Mouse (Mus musculus) heart, adult 18-20 months (tissue): ENCODE data around the gene Usp13. TPM values are rescaled to one million over a fixed set of nuclear protein-coding genes. Genes with fewer than 3 reads are reported as not detected.

Source experiments
- DNase-seq, 2 experiments: peaks; one replicate each; pipeline ENCODE4 v3.0.0; 2021 to 2022; ENCODE audit warnings: mixed read lengths in 1 of 2
- long read RNA-seq, 2 experiments: library from polyadenylated mRNA; stranded (forward); transcript quantifications; one replicate each; pipeline ENCODE4 v2.0.0; 2021
- total RNA-seq, 2 experiments: library from RNA; stranded (reverse); gene quantifications; 2 replicates each; pipeline ENCODE4 v1.2.3; 2021

Gene Usp13
- total RNA-seq, result 100 to 1,000 TPM; 201 to 209 TPM
- long read RNA-seq, experiment 1, full-length matches to known transcripts, result 148 of 217 reads
- long read RNA-seq, experiment 1, partial matches to known transcripts, result 45 of 217 reads
- long read RNA-seq, experiment 1, other reads (novel, unspliced or antisense), result 24 of 217 reads
- long read RNA-seq, experiment 2, full-length matches to known transcripts, result 69 of 97 reads
- long read RNA-seq, experiment 2, partial matches to known transcripts, result 11 of 97 reads
- long read RNA-seq, experiment 2, other reads (novel, unspliced or antisense), result 17 of 97 reads

DNA sequence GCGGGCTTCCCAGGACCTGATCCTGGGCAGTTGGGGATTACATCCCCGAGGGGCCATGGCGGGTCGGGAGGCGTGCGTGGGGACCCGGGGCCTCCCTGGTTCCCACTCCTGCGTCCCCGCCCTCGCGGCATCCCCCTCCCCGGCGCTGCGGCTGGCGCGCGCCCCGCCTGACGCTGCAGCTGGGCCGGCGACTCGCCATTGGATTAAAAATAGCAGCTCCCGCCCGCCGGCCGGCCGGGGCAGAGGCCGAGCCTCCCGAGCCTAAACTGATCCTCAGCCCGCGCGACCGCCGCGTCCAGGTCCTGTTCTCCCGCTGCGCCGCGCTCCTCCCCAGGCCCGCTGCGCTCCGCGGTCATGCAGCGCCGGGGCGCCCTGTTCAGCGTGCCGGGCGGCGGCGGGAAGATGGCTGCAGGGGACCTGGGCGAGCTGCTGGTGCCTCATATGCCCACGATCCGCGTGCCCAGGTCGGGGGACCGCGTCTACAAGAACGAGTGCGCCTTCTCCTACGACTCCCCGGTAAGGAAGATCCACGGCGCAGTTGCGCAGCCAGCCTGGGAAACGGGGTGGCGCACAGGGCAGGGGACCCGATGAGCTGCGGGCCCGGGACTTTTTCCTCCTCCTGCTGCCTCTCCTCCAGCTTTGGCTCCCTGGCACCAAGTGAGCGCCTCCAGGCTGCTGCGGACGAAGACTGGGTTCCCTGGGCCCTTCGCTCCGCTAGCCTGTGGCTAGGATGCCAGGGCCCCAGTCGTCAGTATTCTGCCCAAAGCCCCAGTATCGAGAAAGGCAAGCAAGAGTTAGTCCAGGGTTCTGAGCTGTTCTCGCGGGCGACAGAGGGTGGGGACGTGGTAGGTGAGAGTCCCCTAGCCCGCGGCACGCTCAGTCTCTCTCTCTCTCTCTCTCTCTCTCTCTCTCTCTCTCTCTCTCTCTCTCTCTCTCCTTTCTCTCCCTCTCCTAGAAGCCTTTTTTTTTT is at the start of gene Usp13:
Usp13 (plus strand) TSS at position 190 of the 970 bp plus-strand sequence.
- DNase-seq, result peak; percentile 80 to 81

DNA sequence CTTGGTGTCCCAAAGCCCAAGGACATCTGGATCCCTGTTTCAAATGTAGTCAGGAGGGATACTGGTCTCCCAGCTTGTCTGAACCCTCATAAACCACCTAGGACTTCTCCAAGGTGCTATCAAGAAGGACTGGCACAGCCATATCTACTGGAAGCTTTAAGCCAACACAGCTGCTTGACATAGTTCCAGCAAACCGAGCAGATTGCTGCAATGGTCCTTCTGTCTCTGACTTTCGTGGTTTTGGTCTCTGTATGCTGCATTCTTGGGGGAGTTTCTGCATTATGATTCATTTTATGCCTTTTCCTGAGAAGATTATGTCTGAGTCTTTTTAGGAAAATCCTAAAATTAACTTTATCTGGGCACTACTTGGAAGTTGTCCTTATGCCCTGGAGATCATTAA is 46.6 kb upstream of the Usp13 start:
- DNase-seq, result no peak

GRCm38 (mm10) chr3:32817001-32817356 is 367 bp upstream of the Usp13 start:
- no peak for DNase-seq

GRCm38 (mm10) chr3:32818327-32818900 is 1.1 kb downstream of the Usp13 start:
- peak; percentile 69 to 70 for DNase-seq

DNA sequence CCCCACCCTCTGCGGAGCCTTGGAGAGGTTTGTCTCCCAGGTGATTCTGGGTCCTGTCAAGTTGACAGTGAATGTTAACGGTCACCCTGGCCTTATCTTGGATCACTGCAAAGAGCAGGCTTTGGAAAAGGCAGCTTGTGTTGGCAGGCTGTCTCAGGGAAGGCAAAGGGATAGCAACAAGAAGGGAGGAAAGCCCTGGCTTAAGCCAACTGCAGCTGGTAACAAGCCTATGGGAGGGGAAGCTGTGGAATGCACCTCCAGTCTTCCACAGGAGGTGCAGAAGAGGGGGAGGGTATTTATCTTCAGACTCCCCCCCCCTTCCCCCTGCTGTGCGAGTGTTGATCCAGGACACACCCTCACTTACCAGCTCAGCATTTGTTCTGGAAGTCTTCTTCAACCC is 5.3 kb downstream of the Usp13 start:
- DNase-seq, result peak; percentile 58 to 77

DNA sequence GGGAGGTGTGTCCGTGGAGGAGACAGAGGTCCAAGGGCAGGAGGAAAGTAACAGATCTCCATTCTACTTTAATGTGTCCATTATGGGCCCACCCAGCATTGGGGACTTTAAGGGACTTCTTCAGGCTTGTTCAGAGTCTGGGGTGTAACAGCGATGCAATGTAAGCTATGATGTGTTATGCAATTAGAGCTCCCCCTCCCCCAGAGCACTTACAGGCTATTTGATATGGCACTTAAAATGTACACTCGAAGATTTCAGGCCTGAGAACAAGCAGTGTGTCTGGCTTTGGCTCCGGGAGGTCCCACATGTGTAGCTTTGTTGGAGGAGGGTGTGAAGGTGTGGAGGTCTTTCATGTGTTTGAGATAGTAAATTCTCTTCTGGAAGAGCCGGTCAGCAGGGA is 7.6 kb downstream of the Usp13 start:
- no peak for DNase-seq

DNA sequence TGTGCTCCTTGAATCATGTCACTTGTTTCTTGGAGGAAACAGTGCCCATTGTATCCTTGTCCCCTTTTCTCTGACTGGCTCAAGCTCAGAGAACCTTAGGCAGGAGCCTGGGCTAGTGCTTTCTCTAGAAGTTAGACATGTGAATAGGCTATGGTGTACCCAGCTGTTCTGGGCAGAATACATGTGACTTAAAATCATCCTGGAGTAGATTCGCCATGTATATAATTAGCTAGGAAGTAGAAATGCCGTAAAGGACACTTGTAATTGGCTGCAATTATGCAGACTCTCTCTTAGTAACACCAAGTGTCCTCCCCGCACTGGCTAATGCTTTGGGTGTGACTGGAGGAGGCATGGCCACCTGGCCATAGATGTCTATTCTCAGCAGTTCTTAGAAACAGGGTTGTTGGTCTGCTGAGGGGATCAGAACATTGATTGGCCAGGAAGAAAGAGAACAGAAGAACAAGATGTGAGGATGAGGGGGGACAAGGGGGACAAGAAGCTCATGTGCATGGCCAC is 8.7 kb downstream of the Usp13 start:
- DNase-seq, result no peak

DNA sequence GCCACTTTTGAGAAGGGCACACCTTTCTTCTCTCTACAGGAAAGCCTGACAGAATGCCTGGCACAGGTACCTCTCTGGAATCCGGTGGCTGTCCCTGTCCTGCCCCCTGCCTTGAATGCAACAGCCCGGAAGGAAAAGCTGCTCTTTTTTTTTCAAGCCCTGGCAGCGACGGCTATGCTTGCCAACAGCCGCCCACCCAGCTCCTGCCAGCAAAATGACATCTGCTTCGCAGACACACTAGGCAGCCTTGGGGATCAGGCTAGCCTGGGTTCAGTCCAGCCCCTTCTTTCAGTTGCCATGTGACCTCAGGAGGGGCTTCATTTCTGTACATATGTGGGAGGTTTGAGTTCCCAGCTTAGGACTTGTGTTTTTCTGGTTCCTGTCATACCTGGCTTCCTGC is 9.4 kb downstream of the Usp13 start:
- DNase-seq, result no peak

- DNase-seq, result no peak
These were observed 16.5 kb downstream of the Usp13 start for GRCm38 (mm10) chr3:32833871-32834270.

DNA sequence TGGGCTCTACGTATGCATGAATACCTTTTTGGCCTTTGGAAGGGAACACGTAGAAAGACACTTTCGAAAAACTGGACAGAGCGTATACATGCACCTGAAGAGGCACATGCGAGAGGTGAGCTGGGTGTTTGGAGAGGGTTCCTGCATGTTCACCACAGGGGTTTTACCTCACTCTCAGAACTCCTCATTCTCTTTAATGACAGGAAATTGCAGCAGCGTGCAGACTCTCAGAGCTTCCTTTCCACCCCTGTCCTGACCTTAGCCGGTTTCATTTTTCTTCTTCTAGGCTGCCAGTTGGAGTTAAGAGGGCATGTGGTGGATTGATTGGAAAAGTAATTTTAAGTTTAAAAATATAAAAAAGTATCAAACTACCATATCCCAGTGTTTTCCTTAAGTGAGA is 20.5 kb downstream of the Usp13 start:
- DNase-seq, result no peak

- no peak for DNase-seq
These were observed 39.2 kb downstream of the Usp13 start for GRCm38 (mm10) chr3:32856362-32857107.

DNA sequence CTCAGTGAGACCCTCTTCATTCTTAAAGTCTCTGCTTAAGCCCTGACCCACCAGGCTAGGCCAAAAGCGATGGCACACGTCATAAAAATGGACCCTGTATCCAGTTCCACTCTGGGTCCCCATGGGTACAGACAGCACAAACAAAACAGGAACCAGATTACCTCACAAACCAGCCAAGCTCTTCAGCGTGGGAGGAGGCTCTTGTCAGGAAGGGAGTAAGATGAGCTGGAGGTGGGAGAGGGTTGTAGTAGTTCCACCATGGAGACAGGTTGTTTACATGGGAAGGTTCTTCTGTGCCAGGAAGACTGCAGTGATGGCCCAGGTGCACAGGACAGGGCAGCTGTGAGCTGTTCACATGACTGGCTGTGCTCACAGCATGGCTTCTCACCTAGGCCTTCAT is 53.7 kb downstream of the Usp13 start:
- DNase-seq, result peak; percentile 12 to 39

DNA sequence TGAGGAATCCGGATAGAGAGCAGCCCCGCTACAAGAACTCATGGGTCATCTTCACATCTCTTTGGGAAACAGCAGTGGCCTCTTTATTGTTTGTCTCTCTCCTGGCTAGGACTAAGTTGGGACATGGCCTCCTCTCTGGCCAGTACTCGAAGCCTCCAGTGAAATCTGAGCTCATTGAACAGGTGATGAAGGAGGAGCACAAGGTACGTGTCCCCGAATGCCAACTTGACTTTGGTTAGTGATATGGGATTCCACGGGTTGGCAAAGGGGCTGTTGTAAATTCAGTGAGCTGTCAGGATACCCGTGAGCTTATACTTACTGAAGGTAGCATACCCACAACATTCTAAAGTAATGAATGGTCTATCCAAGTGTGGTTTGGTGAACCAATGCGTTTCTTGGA is 69.0 kb downstream of the Usp13 start:
- no peak for DNase-seq

DNA sequence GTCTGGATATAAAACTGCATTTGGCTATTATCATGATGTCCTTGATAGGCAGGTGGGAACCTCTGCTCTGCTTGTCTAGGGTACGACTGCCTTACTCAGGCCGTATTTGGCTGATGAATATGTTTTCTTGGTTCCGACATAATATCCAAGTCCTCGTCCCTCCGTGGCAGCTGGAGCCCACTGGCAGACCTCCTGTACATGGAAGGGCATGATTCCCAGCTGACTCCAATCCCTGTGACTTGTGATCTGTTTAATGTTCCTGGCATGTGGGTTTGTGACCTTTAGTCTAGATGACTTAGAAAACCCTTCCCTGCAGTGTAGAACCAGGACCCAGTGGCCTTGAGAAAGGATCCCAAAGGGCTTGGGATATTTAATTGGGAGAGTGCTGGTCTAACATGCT is 71.5 kb downstream of the Usp13 start:
- DNase-seq, result peak in 1 of 2 experiments; percentile 34

GRCm38 (mm10) chr3:32890174-32890573 is 72.8 kb downstream of the Usp13 start:
- DNase-seq, result no peak

DNA sequence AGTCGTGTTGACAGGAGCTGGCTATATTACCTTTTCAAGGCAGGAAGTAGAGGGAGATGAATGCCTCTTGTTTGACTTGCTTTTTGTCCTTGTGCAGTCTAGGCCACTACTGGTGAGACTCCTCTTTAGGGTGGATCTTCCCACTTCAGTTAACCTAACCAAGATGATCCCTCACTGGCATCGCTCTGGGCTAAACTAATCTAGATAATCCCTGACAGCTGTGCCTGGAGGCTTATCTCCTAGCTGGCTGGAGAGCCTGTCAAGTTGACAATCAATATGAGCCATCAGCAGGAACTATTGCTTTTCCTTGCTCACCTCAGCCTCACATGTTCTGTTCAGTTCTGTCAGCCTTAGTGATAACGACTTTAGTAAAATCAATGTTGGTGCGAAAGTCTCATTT is 86.1 kb downstream of the Usp13 start:
- DNase-seq, result no peak

- no peak for DNase-seq
These were observed 87.3 kb downstream of the Usp13 start for GRCm38 (mm10) chr3:32904599-32904998.

GRCm38 (mm10) chr3:32905850-32906779 is 88.8 kb downstream of the Usp13 start:
- DNase-seq, result no peak

- DNase-seq, result peak; percentile 27 to 36
These were observed 91.1 kb downstream of the Usp13 start for GRCm38 (mm10) chr3:32908400-32908799.

DNA sequence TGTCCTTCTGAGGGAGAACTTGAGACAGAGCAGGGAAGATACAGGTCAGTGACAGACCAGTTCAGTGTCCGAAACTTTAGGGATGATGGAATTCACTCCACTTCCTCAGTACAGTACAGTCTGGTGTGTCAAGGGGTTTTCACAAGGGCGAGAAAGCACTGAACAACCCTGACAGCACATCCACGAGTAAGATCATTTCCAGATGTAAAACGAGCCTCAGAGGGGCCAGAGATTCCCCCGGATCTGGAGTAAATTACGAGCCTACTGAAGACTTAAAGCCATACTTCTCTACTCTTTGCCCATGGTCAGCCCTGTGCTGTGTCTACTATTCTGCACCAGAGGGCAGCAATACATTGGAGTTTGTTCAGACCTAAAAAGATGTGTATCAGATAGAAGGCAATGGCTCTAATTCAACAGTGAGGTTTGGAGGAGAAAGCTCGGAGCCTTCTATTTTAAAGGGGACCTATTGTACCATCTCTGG is 92.8 kb downstream of the Usp13 start:
- DNase-seq, result no peak

- DNase-seq, result no peak
These were observed 106.8 kb downstream of the Usp13 start for GRCm38 (mm10) chr3:32924168-32924567.
